Mouse (Mus musculus) left cerebral cortex, postnatal 10 days (tissue): ENCODE data around the gene Brk1. TPM values are rescaled to one million over a fixed set of nuclear protein-coding genes. Genes with fewer than 3 reads are reported as not detected.

Source experiments
- DNase-seq, 2 experiments: peaks; one replicate each; pipeline ENCODE4 v3.0.0; 2021 to 2022; ENCODE audit warnings: low spot score in 2 of 2, mixed read lengths in 1 of 2; ENCODE audit errors: extremely low spot score in 1 of 2
- intact Hi-C: fragments of 180-260 bp; cut with DNase I; formaldehyde crosslinking; loops from one replicate; pipeline ENCODE4 v1.15.1; 2025
- total RNA-seq, 2 experiments: library from RNA; stranded (reverse); gene quantifications; 2 replicates each; pipeline ENCODE4 v1.2.3; 2021

Brk1 gene
- 100 to 1,000 TPM; 210 to 211 TPM for total RNA-seq

- DNase-seq, result peak; percentile 85 to 93
- intact Hi-C loops, result loop anchor here (5.0 kb wide), 1 partner anchor 102 kb away; the partner anchor contains the start of gene Prrt3
Observed at GRCm38 (mm10) chr6:113604432-113605223, at the start of gene Brk1. Gene Brk1, plus strand, starts transcription at chr6:113604772.

- intact Hi-C loops, result no loop called here
- DNase-seq, result peak in 1 of 2 experiments; percentile 45
Observed at GRCm38 (mm10) chr6:113559736-113560135, 44.8 kb upstream of the Brk1 start.

DNA sequence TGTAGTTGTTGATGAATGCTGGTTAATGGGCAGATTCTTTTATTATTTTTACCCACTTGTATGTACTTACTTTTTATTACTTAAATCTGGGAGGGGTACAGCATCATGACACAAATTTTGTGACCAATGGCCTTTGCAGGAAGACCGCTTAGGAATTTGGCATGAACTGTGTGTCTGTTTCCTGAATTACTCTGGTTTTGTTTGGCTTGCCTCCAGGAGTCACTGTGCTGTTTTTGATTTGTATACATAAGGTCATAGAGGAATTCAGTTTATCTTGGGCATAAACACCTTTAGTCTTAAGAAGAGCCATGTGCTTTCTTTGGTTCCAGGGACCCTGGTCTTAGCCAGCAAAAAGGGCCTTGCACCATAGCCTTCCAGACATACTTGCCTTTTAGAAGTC lies 40.0 kb upstream of the Brk1 start:
- DNase-seq, result no peak
- intact Hi-C loops, result no loop called here

GRCm38 (mm10) chr6:113576044-113576443 lies 28.5 kb upstream of the Brk1 start:
- peak in 1 of 2 experiments; percentile 50 for DNase-seq

DNA sequence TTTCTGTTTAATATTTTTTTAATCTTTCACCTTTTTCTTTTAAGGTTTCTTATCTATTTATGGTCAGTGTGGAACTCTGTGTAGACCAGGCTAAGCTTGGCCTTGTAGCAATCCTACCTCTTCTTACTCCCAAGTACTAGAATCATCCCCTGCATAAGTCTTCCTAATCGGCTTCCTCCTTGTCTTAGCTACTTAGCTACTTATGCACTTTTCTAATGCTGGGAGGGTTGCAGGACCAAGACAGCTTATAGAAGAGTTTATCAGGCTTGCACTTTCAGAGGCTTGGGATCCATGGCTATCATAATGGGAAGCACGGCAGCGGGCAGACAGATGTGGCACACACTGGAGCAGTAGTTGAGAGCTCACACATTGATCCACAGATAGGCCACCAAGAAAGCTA lies 25.3 kb upstream of the Brk1 start:
- intact Hi-C loops, result no loop called here
- no peak for DNase-seq

More at GRCm38 (mm10) chr6:113576044-113576443, 28.5 kb upstream of the Brk1 start:
- intact Hi-C loops, result no loop called here

DNA sequence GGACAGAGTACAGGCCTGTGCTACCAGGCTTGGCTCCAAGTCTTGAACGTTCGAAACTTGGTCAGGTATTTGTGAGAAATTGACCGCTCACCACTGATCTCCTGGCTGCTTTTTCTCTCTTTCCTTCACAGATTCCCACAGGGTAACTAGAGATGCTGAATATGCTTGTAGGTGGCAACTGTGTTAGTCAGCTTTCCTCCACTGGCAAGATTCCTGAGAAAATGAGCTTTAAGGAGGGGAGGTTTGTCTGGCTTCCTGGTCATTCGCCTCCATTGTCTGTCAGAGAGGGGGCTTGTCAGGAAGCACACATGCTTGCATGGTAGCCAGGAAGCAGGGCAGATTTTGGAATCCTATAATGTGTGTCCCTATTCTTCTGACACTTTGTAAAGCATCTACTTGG lies 21.5 kb upstream of the Brk1 start:
- intact Hi-C loops, result no loop called here
- no peak for DNase-seq

DNA sequence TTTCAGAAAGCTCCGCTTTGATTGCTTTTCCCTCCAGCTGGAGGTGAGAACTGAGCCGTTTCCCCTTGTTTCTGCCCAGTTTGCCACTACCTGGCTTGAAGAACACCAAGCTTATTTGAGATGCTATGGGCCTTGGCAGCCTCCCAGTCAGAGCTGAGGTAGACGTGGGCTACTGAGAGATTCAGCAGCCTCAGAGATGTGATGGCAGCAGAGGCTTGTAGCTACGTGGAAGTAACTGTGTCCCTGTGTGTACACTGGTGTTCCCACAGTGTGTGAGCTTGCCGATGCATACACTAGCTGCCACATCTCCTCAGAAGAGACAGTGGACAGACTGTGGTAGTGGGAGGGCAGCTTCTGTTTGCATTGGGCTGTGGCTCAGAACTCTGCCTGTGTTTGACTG lies 19.5 kb upstream of the Brk1 start:
- DNase-seq, result no peak

DNA sequence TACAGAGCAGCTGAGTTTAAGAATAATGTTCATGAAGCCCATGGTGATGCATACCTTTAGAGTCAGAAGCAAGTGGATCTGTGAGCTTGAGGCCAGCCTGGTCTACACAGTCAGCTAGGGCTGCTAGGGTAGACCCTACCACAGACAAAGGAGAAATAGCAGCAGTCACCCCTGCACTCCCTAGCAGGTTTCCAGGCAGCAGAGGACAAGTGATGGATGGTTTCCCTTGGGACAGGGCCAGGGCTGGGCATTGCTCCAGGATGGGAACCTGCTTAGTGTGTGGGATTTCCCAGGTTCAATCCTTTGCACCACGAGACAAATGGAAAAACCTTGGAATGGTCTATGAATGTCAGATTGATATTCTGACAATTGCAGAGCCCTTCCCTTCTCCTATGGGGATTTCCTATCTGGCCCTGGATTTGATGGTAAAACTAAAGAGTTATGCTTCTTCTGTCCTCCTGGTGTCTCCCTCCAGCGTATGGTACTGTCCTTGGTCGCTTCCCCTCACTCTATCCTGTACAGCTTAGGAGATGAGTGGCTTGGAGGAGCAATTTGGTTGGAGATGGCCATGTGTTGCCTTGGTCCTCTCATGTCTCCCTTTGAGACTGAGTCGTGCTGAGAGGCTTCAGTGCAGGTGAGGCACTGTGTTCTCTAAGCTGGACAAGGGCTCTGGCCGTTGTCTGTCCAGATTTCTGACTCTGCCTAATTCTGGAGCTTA lies 17.9 kb upstream of the Brk1 start:
- DNase-seq, result no peak
- intact Hi-C loops, result no loop called here

More for the DNA sequence above, 19.5 kb upstream of the Brk1 start:
- intact Hi-C loops, result no loop called here

DNA sequence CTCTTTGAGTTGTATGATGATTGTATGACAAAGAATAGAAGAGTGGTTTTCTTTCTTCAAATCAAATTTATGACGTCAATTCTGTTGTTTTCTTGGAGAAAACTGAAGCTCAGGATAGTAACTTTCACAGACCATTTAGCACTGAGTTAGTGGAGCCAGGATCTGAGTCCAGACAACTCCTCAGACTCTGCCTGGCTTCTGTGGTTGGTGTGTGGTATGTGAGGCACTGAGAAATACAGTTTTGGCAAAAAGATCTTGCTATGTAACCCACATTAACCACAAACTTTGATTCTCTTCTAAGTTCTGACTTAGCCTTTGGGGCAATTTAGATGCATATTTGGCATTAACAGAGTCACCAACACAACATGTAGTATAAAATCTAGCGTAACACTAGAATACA lies 11.9 kb upstream of the Brk1 start:
- DNase-seq, result no peak
- intact Hi-C loops, result no loop called here

DNA sequence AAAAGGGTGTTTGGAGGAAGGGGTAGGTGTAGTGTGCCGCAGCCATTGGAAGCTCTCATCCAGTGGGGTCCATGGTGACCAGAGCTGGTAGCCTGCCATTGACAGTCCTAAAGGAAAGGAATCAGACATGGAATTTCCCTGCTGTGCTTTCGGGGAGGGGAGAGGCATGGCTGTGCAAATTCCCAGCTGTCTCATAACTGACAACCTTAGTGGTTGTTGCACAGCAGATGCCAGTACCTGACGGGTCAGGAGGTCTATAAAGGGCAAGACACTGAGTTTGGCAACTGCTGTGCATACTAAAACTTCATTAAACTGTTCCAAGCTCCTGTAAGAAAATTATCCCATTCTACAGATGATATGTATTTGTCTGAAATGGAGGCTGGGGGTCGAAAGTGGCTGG lies 6.6 kb upstream of the Brk1 start:
- intact Hi-C loops, result no loop called here

DNA sequence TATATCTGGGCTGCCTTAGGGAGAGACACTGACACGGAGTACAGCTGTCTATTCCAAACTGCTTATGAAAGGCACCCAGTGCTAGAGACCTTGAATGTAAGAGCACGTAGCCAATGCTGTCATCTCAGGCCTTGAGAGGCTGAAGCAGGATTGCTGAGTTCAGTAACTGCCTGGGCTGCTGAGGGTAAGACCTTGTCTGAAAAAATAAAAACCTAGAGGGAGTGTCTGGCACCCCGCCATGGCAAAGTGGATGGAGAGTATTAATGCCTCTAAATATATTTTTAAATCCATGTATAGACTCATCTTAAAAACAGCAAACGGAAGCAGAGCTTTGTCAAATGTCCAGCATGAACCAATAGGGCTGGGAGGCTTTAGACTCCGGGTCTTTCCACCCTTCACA lies 4.7 kb upstream of the Brk1 start:
- intact Hi-C loops, result no loop called here
- DNase-seq, result no peak

More for the DNA sequence above, 6.6 kb upstream of the Brk1 start:
- no peak for DNase-seq

GRCm38 (mm10) chr6:113600543-113601139 lies 3.9 kb upstream of the Brk1 start, which contains the start of gene Fancd2os:
Gene Fancd2os, minus strand, starts transcription at chr6:113600715.
- intact Hi-C loops, result no loop called here
- DNase-seq, result no peak

DNA sequence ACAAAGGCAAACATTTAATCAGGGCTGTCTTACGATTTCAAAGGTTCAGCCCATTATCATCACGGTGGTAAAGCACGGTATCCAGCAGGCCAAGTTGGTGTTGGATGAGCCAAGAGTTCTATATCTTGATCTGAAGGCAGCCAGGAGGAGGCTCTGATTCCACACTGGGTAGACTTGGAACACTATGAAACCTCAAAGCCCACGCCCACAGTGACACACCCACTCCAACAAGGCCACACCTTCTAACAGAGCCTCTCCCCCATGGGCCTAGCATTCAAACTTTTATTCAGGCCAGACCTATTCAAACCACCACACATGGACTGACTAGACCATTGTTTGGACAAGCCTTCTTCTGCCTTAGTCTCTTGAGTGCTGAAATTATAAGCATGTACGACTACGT lies 1.8 kb upstream of the Brk1 start:
- intact Hi-C loops, result no loop called here
- DNase-seq, result no peak

- no peak for DNase-seq
- intact Hi-C loops, result no loop called here
Observed at GRCm38 (mm10) chr6:113603993-113604392, 579 bp upstream of the Brk1 start.

GRCm38 (mm10) chr6:113605224-113605545 lies 613 bp downstream of the Brk1 start:
- intact Hi-C loops, result loop anchor here (5.0 kb wide), 1 partner anchor 103 kb away; the partner anchor contains the start of gene Prrt3
- DNase-seq, result no peak

DNA sequence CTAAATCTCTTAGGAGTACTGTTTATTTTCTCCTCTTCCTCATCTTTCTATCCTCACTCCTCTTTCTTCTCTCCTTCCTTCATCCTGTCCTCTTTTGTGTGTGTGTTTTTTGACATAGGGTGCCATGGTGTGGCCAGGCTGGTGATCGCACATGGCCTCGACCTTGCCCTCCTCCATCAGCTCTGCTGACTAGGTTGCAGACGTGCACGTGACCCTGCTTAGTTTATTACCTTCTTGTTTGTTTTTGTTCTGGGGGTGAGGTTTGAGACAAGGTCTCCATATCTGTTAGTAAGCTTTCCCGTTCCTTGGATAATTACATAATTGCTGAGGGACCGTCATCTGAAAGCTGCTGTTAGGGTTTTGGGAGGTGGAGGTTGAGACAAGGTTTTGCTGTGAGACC lies 4.3 kb downstream of the Brk1 start:
- no peak for DNase-seq
- intact Hi-C loops, result loop anchor here (5.0 kb wide), 1 partner anchor 107 kb away; the partner anchor contains the start of gene Prrt3

DNA sequence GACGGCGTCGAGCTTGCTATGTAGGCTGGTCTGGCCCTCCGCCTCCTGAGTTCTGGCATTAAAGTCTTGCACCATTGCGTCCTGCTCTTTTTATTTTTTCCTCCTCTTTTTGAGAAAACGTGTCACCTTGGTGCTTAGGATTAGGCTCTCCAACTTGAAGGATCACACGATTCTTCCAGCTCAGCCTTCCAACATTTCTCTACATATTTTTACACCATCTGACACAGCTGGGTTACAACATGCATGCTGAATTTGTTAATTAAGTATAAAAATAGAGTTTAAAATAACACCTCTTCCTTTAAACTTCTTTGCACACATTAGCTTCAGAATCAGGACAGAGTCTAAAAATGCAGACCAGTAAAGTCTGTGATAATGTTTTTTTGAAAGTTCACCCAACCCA lies 4.7 kb downstream of the Brk1 start:
- intact Hi-C loops, result loop anchor here (5.0 kb wide), 1 partner anchor 107 kb away; the partner anchor contains the start of gene Prrt3
- no peak for DNase-seq

- no peak for DNase-seq
- intact Hi-C loops, result no loop called here
Observed at GRCm38 (mm10) chr6:113612258-113612969, 7.8 kb downstream of the Brk1 start.

GRCm38 (mm10) chr6:113614152-113614551 lies 9.6 kb downstream of the Brk1 start:
- intact Hi-C loops, result no loop called here

More at GRCm38 (mm10) chr6:113614152-113614551, 9.6 kb downstream of the Brk1 start:
- no peak for DNase-seq
